Mouse (Mus musculus) kidney, adult 2 months (tissue): ENCODE measurements around the gene Endov.

Experiments
- CTCF ChIP-seq: fragments of 200-500 bp; conservative IDR thresholded peaks from 2 replicates; pipeline ENCODE4 v1.5.1; 2011; ENCODE audit warnings: low read depth, mild to moderate bottlenecking, control low read depth, low read length, moderate library complexity, mixed read lengths; ENCODE audit not compliant: insufficient read depth, insufficient read length
- POLR2A ChIP-seq: fragments of 200-500 bp; IDR thresholded peaks from one replicate; pipeline ENCODE4 v1.6.1; 2011; ENCODE audit warnings: low read depth, low read length, control low read depth

GRCm38 (mm10) chr11:119558870-119559610 is 67.9 kb downstream of the Endov start:
- no peak for TF ChIP-seq POLR2A
- TF ChIP-seq CTCF, result no peak
